Mouse (Mus musculus) testis, adult 2 months (tissue): ENCODE data around the gene Clic1. TPM values are rescaled to one million over a fixed set of nuclear protein-coding genes. Genes with fewer than 3 reads are reported as not detected.

Experiments used
- H3K27ac ChIP-seq: fragments of 200-500 bp; 2 replicates; pipeline ENCODE4 v1.5.1; 2012; ENCODE audit warnings: low read depth, low read length; ENCODE audit not compliant: control insufficient read depth, insufficient read depth
- H3K27me3 ChIP-seq: fragments of 200-500 bp; 2 replicates; pipeline ENCODE4 v1.6.1; 2012; ENCODE audit warnings: mild to moderate bottlenecking, low read length, moderate library complexity; ENCODE audit not compliant: control insufficient read depth, insufficient read depth
- H3K36me3 ChIP-seq: fragments of 200-500 bp; 2 replicates; pipeline ENCODE4 v1.6.1; 2012; ENCODE audit warnings: mild to moderate bottlenecking, low read length; ENCODE audit not compliant: control insufficient read depth, insufficient read depth
- H3K4me1 ChIP-seq: fragments of 200-500 bp; 2 replicates; pipeline ENCODE4 v1.6.1; 2012; ENCODE audit warnings: low read length; ENCODE audit not compliant: control insufficient read depth, insufficient read depth
- H3K4me3 ChIP-seq: fragments of 200-500 bp; 2 replicates; pipeline ENCODE4 v1.5.1; 2012; ENCODE audit warnings: low read depth, mild to moderate bottlenecking, low read length, moderate library complexity, mixed read lengths; ENCODE audit not compliant: control insufficient read depth
- CTCF ChIP-seq: fragments of 200-500 bp; IDR thresholded peaks from 2 replicates; pipeline ENCODE4 v1.5.1; 2012; ENCODE audit warnings: low read depth, mild to moderate bottlenecking, inconsistent platforms, low read length, moderate library complexity; ENCODE audit not compliant: control insufficient read depth, insufficient read depth, insufficient replicate concordance
- POLR2A ChIP-seq: fragments of 200-500 bp; IDR thresholded peaks from 2 replicates; pipeline ENCODE4 v1.6.1; 2012; ENCODE audit warnings: low read depth, mild to moderate bottlenecking, inconsistent platforms, low read length, moderate library complexity; ENCODE audit not compliant: control insufficient read depth
- polyA plus RNA-seq: library from polyadenylated mRNA; depleted of rRNA; stranded (reverse); fragments of >200 nt; gene quantifications from 2 replicates; pipeline ENCODE4 v1.2.3, GENCODE M21; 2012

Gene Clic1
- polyA plus RNA-seq, 1 experiment = 24.1 TPM

- H3K27me3 ChIP-seq = no peaks in the 10 kb centered on the region
- no peaks in the 10 kb centered on the region; the same call in 1 of the 2 replicates for H3K36me3 ChIP-seq
- H3K4me3 ChIP-seq = no peak within 1 kb of the TSS
- no peak within 1 kb of the TSS for H3K27ac ChIP-seq
- H3K4me1 ChIP-seq = peaks cover 3% of the 10 kb centered on the region
- TF ChIP-seq POLR2A = no peak
- no peak for TF ChIP-seq CTCF
These were observed 33.4 kb upstream of the Clic1 start, which contains the start of gene Vwa7 for GRCm38 (mm10) chr17:35016376-35016775. Gene Vwa7 (plus strand): TSS chr17:35016579.

GRCm38 (mm10) chr17:35016791-35017705 lies 32.7 kb upstream of the Clic1 start:
- H3K4me1 ChIP-seq = peaks cover 5% of the 10 kb centered on the region
- no peaks in the 10 kb centered on the region for H3K36me3 ChIP-seq
- no peak overlapping the region for H3K4me3 ChIP-seq
- no peaks in the 10 kb centered on the region for H3K27me3 ChIP-seq
- no peak overlapping the region for H3K27ac ChIP-seq
- TF ChIP-seq POLR2A = no peak
- TF ChIP-seq CTCF = no peak

DNA sequence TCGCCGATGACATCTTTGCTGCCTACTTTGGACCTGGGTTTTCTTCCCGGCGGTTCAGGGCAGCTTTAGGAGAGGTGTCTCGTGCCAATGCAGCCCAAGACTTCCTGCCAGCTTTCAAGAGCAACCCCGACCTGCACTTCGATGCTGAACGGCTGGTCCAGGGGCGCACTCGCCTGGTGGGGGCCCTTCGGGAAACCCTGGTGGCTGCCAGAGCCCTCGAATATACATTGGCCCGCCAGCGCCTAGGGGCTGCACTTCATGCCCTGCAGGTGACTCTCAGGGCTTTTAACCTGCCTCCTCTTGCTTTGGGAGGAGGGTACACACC lies 32.1 kb upstream of the Clic1 start:
- TF ChIP-seq POLR2A = no peak
- Histone ChIP-seq H3K4me3 (no peak overlapping the region), H3K36me3 (no peaks in the 10 kb centered on the region), H3K4me1 (peaks cover 5% of the 10 kb centered on the region), H3K27ac (no peak overlapping the region), H3K27me3 (no peaks in the 10 kb centered on the region)

DNA sequence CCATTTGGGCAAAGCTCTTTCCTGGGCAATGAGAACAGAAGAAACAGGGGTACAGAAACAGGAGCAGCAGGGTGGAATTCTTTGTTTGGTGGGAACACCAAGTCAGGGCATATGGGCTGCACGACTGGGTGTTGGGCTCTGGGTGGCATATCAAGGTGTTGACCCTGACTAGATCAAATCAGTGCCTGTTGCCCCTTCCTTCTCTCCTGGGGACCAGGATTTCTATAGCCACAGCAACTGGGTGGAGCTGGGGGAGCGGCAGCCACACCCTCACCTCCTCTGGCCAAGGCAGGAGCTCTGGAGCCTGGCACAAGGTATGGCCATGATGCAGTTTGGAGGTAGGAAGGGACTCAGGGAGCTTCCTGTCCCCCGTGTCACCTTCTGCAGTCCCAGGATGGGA lies 31.6 kb upstream of the Clic1 start:
- peaks cover 5% of the 10 kb centered on the region for H3K4me1 ChIP-seq
- H3K27ac ChIP-seq = no peak overlapping the region
- no peak for TF ChIP-seq CTCF
- no peak for TF ChIP-seq POLR2A
- H3K36me3 ChIP-seq = no peaks in the 10 kb centered on the region
- H3K4me3 ChIP-seq = no peak overlapping the region
- no peaks in the 10 kb centered on the region for H3K27me3 ChIP-seq

GRCm38 (mm10) chr17:35019894-35020293 lies 29.9 kb upstream of the Clic1 start:
- Histone ChIP-seq H3K27ac (no peak overlapping the region), H3K4me3 (no peak overlapping the region)
- TF ChIP-seq CTCF (no peak), POLR2A (no peak)

DNA sequence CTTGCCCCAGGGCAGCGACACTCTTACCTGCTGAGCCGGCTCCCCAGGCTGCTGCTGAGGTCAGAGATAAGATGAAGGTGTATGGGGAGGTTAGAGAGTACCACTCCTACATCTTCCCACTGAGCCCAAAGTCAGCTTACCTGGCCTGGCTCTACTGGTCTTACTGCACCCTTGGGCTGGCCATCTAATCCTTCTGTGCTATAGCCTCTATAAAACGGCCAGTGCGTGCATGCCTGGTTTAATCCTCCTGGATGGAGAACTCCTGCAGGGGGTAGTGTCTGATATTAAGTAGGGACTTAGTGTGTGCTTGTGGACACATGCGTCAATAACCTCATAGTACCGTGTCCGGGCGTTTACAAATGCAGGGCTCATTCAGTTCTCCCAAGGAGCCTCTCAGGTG lies 29.2 kb upstream of the Clic1 start:
- TF ChIP-seq CTCF = no peak
- no peak for TF ChIP-seq POLR2A
- H3K36me3 ChIP-seq = no peaks in the 10 kb centered on the region
- no peak overlapping the region for H3K27ac ChIP-seq
- H3K4me1 ChIP-seq = peaks cover 5% of the 10 kb centered on the region
- H3K4me3 ChIP-seq = peak overlapping the region; percentile 37
- no peaks in the 10 kb centered on the region for H3K27me3 ChIP-seq

More at GRCm38 (mm10) chr17:35019894-35020293, 29.9 kb upstream of the Clic1 start:
- Histone ChIP-seq H3K4me1 (peaks cover 5% of the 10 kb centered on the region), H3K27me3 (no peaks in the 10 kb centered on the region), H3K36me3 (no peaks in the 10 kb centered on the region)

GRCm38 (mm10) chr17:35021163-35021808 lies 28.5 kb upstream of the Clic1 start:
- Histone ChIP-seq H3K4me1 (peaks cover 5% of the 10 kb centered on the region), H3K27ac (0 out of 2 replicates have a peak overlapping the region, but pooled peaks have one; percentile 21), H3K4me3 (no peak overlapping the region; the same call in 1 of the 2 replicates), H3K36me3 (no peaks in the 10 kb centered on the region), H3K27me3 (no peaks in the 10 kb centered on the region)
- TF ChIP-seq POLR2A (no peak), CTCF (peak; percentile 96)
